Mouse (Mus musculus) small intestine, adult 2 months (tissue): ENCODE results near the gene Sez6l.

Experiments used
- CTCF ChIP-seq: fragments of 200-500 bp; IDR thresholded peaks from 2 replicates; pipeline ENCODE4 v1.5.1; 2012; ENCODE audit warnings: low read depth, mild to moderate bottlenecking, control low read depth, inconsistent platforms, low read length, moderate library complexity, mixed read lengths; ENCODE audit not compliant: insufficient replicate concordance, insufficient read length; ENCODE audit errors: extremely low read depth
- POLR2A ChIP-seq: fragments of 200-500 bp; IDR thresholded peaks from 2 replicates; pipeline ENCODE4 v1.6.1; 2012; ENCODE audit warnings: low read depth, mild to moderate bottlenecking, control low read depth, inconsistent platforms, low read length, moderate library complexity

GRCm38 (mm10) chr5:112399284-112399683 is 177.7 kb downstream of the Sez6l start:
- TF ChIP-seq POLR2A (no peak), CTCF (no peak)
